Mouse (Mus musculus) midbrain, embryonic 14.5 days (tissue): ENCODE results near the gene Mid2. TPM values are rescaled to one million over a fixed set of nuclear protein-coding genes. Genes with fewer than 3 reads are reported as not detected.

ENCODE experiments used
- ATAC-seq: fragments of 200-750 bp; cut with Nextera tagmentation; 2 replicates; pipeline ENCODE4 v1.8.0; 2017; ENCODE audit warnings: moderate number of reproducible peaks, moderate library complexity; ENCODE audit not compliant: low FRiP score, low TSS enrichment
- DNase-seq: peaks from one replicate; pipeline ENCODE4 v3.0.0-alpha.2; 2015
- H3K27ac ChIP-seq: fragments of 300-500 bp; sonication (generic); replicated peaks from 2 replicates; pipeline ENCODE4 v1.5.1; 2014; ENCODE audit warnings: mild to moderate bottlenecking, low read depth, low read length, moderate library complexity
- H3K27me3 ChIP-seq: fragments of 300-500 bp; sonication (generic); 2 replicates; pipeline ENCODE4 v1.6.1; 2014; ENCODE audit warnings: low read length, control low read depth, mixed read lengths; ENCODE audit not compliant: control insufficient read depth, insufficient read depth
- H3K36me3 ChIP-seq: fragments of 300-500 bp; sonication (generic); 2 replicates; pipeline ENCODE4 v1.6.1; 2014; ENCODE audit warnings: low read length, control low read depth; ENCODE audit not compliant: control insufficient read depth, insufficient read depth
- H3K4me1 ChIP-seq: fragments of 300-500 bp; sonication (generic); 2 replicates; pipeline ENCODE4 v1.6.1; 2014; ENCODE audit warnings: mild to moderate bottlenecking, antibody characterized with exemption, low read length, control low read depth; ENCODE audit not compliant: control insufficient read depth, insufficient read depth
- H3K4me2 ChIP-seq: fragments of 300-500 bp; sonication (generic); 2 replicates; pipeline ENCODE4 v1.6.1; 2014; ENCODE audit warnings: mild to moderate bottlenecking, low read length, moderate library complexity
- H3K4me3 ChIP-seq: fragments of 300-500 bp; sonication (generic); replicated peaks from 2 replicates; pipeline ENCODE4 v1.5.1; 2014; ENCODE audit warnings: low read depth, low read length
- H3K9ac ChIP-seq: fragments of 300-500 bp; sonication (generic); replicated peaks from 2 replicates; pipeline ENCODE4 v1.6.1; 2014; ENCODE audit warnings: mild to moderate bottlenecking, low read length, moderate library complexity
- H3K9me3 ChIP-seq: fragments of 300-500 bp; sonication (generic); 2 replicates; pipeline ENCODE4 v1.6.1; 2016; ENCODE audit warnings: low read length, control low read depth, mixed read lengths; ENCODE audit not compliant: control insufficient read depth
- WGBS: fragments of 180-500 bp; shearing (Covaris S2); extraction: QIAGEN DNeasy Blood & Tissue Kit; methylation state at CpG from one replicate; pipeline ENCODE4 v1.1.7; 2014; 5-methylcytosine and 5-hydroxymethylcytosine counted together
- polyA plus RNA-seq: library from polyadenylated mRNA; unstranded; fragments of >200 nt; fragmentation: Nextera tagmentation; extraction: Ambion mirVana; gene quantifications from 2 replicates; pipeline ENCODE4 v1.2.1, GENCODE M21; 2014

Mid2 gene
- polyA plus RNA-seq, 1 experiment from 2014 or later = 11.0 TPM

- Histone ChIP-seq H3K9ac (no peak within 1 kb of the TSS), H3K4me1 (no peaks in the 10 kb centered on the region), H3K27me3 (no peaks in the 10 kb centered on the region), H3K27ac (no peak within 1 kb of the TSS), H3K36me3 (no peaks in the 10 kb centered on the region), H3K4me3 (no peak within 1 kb of the TSS), H3K9me3 (no peaks in the 10 kb centered on the region), H3K4me2 (no peak within 1 kb of the TSS)
- 94% methylated on average over 22 of the region's 22 CpGs for WGBS
- DNase-seq = no peak
- no peak for ATAC-seq
These were observed 149.1 kb downstream of the Mid2 start, which contains the start of gene Tex13b for GRCm38 (mm10) chrX:140813312-140814006. Tex13b (minus strand) TSS chrX:140813433.

Other genes starting within 250 kb of the Mid2 start
- 85.6 and 85.8 TPM in 2 replicates for gene Prps1, start 208.0 kb upstream of the Mid2 start, polyA plus RNA-seq
- gene Tsc22d3, start 63.9 kb upstream of the Mid2 start, polyA plus RNA-seq = 106 and 127 TPM in 2 replicates
- not detected in 2 replicates for gene Tex13b, start 148.8 kb downstream of the Mid2 start, polyA plus RNA-seq
- 0.11 TPM in 1 of 2 replicates, not detected in the other for gene Vsig1, start 243.0 kb downstream of the Mid2 start, polyA plus RNA-seq